Mouse (Mus musculus) liver, embryonic 14.5 days (tissue): ENCODE measurements at regions not wholly inside any gene's neighbourhood (a gene's known extent, or its start where the extent isn't known, plus 50 kb on each side); places are given as distances from the start of the nearest gene placed in this dataset.

Experiments used
- ATAC-seq: fragments of 200-750 bp; cut with Nextera tagmentation; 2 replicates; pipeline ENCODE4 v1.8.0; 2017; ENCODE audit warnings: moderate number of reproducible peaks, mild to moderate bottlenecking, moderate library complexity; ENCODE audit not compliant: insufficient read depth
- DNase-seq, 3 experiments: peaks; one replicate each; pipeline ENCODE4 v3.0.0-alpha.2; 2012 to 2013; ENCODE audit warnings: low read depth in 3 of 3, low spot score in 3 of 3
- H3K27ac ChIP-seq: fragments of 300-500 bp; sonication (generic); 2 replicates; pipeline ENCODE4 v1.5.1; 2014; ENCODE audit warnings: moderate library complexity, mild to moderate bottlenecking, control low read depth, inconsistent platforms
- H3K27me3 ChIP-seq: fragments of 300-500 bp; sonication (generic); 2 replicates; pipeline ENCODE4 v1.6.1; 2014; ENCODE audit warnings: mild to moderate bottlenecking, low read length, moderate library complexity; ENCODE audit not compliant: control insufficient read depth, insufficient read depth
- H3K36me3 ChIP-seq: fragments of 300-500 bp; sonication (generic); replicated peaks from 2 replicates; pipeline ENCODE4 v1.6.1; 2014; ENCODE audit warnings: low read depth; ENCODE audit not compliant: control insufficient read depth, insufficient read depth
- H3K4me1 ChIP-seq, 2 experiments: fragments of 200-500 bp in 1 of 2; fragments of 300-500 bp in 1 of 2; sonication (generic) in 1 of 2; replicated peaks; 2 replicates each; pipeline ENCODE4 v1.6.1; 2012 to 2014; ENCODE audit warnings: antibody characterized with exemption in 1 of 2, inconsistent platforms in 1 of 2, low read length in 1 of 2; ENCODE audit not compliant: control insufficient read depth in 2 of 2, insufficient read depth in 2 of 2
- H3K4me2 ChIP-seq: fragments of 300-500 bp; sonication (generic); 2 replicates; pipeline ENCODE4 v1.6.1; 2014; ENCODE audit warnings: low read depth, mild to moderate bottlenecking, control low read depth, moderate library complexity
- H3K4me3 ChIP-seq, 2 experiments: fragments of 200-500 bp in 1 of 2; fragments of 300-500 bp in 1 of 2; sonication (generic) in 1 of 2; 2 replicates each; pipeline ENCODE4 v1.5.1; 2012 to 2014; ENCODE audit warnings: low read depth in 2 of 2, low read length in 2 of 2, mild to moderate bottlenecking in 2 of 2, control low read depth in 1 of 2, inconsistent platforms in 1 of 2, moderate library complexity in 1 of 2; ENCODE audit not compliant: insufficient read depth in 1 of 2
- H3K9ac ChIP-seq: fragments of 300-500 bp; sonication (generic); replicated peaks from 2 replicates; pipeline ENCODE4 v1.6.1; 2014; ENCODE audit warnings: mild to moderate bottlenecking, control low read depth, moderate library complexity
- H3K9me3 ChIP-seq: fragments of 300-500 bp; sonication (generic); 2 replicates; pipeline ENCODE4 v1.6.1; 2016; ENCODE audit warnings: low read length, mixed read lengths; ENCODE audit not compliant: control insufficient read depth
- CTCF ChIP-seq: IDR thresholded peaks from 2 replicates; pipeline ENCODE4 v1.5.1; 2016; ENCODE audit warnings: antibody characterized with exemption, low read depth, control low read depth
- EP300 ChIP-seq: IDR thresholded peaks from 2 replicates; pipeline ENCODE4 v1.6.1; 2016; ENCODE audit warnings: antibody characterized with exemption, low read depth
- WGBS: fragments of 180-500 bp; shearing (Covaris S2); extraction: QIAGEN DNeasy Blood & Tissue Kit; methylation state at CpG from one replicate; pipeline ENCODE4 v1.1.7; 2014; ENCODE audit not compliant: insufficient replicate concordance; 5-methylcytosine and 5-hydroxymethylcytosine counted together

DNA sequence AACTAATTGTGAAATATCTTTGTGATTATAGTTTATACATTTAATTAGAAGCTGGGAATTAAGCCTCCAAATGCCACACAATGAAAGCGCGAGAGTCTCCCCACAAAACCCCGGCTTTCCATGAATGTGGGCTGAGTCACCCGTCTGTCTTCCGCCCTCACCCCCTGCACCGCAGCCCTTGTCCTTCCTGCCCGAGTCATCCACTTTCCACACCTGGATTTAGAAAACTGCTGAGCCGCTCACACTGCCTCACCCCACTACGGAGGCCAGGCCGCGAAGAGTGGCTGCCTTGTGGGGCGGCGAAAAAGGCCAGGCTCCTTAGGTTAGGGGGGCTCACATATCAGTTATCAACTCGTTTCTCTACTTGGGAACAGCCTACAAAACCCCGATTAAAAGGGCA lies 177.9 kb upstream of the Map3k1 start:
- peak overlapping the region; percentile 20; the same call in 1 of the 2 replicates for H3K4me2 ChIP-seq
- TF ChIP-seq CTCF (no peak), EP300 (no peak)
- DNase-seq = no peak
- no peaks in the 10 kb centered on the region; the same call in none of the 2 replicates for H3K27me3 ChIP-seq
- H3K9me3 ChIP-seq = no peaks in the 10 kb centered on the region
- H3K27ac ChIP-seq = no peak overlapping the region; the same call in 1 of the 2 replicates
- H3K4me3 ChIP-seq = no peak overlapping the region
- H3K36me3 ChIP-seq = no peaks in the 10 kb centered on the region
- ATAC-seq = peak; percentile 21; the same call in 1 of the 2 replicates
- 69% methylated on average over 15 of the region's 15 CpGs for WGBS
- H3K4me1 ChIP-seq = peaks cover 19 to 23% of the 10 kb centered on the region in 2 experiments
- no peak overlapping the region for H3K9ac ChIP-seq

DNA sequence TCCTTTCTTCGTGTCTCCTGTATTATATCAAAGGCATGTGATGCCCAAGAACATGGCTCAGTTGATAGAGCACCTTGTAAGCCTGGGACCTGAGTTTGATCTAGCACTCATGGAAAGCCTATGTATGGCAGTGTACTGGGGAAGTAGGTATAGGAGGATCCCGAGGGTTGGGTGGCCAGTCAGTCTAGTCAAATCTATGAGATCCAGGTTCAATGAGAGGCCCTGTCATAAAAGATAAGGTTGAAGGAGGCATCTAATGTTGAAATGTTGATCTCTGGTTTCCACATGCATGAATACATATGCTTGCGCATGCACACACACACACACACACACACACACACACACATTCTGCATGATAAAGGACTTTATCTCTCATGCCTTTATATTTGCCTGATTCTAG lies 178.6 kb upstream of the Map3k1 start:
- Histone ChIP-seq H3K9ac (no peak overlapping the region), H3K4me1 (peaks cover 19 to 25% of the 10 kb centered on the region in 2 experiments), H3K27me3 (no peaks in the 10 kb centered on the region; the same call in none of the 2 replicates), H3K27ac (peak overlapping the region; percentile 19; the same call in 1 of the 2 replicates), H3K36me3 (no peaks in the 10 kb centered on the region), H3K4me2 (peak overlapping the region; percentile 6; the same call in 1 of the 2 replicates), H3K9me3 (no peaks in the 10 kb centered on the region), H3K4me3 (no peak overlapping the region)
- DNase-seq = peak; percentile 41 to 60 (median 45)
- peak; percentile 83 for ATAC-seq
- WGBS = 49% methylated on average over 3 of the region's 3 CpGs
- TF ChIP-seq EP300 (peak; percentile 73), CTCF (no peak)

DNA sequence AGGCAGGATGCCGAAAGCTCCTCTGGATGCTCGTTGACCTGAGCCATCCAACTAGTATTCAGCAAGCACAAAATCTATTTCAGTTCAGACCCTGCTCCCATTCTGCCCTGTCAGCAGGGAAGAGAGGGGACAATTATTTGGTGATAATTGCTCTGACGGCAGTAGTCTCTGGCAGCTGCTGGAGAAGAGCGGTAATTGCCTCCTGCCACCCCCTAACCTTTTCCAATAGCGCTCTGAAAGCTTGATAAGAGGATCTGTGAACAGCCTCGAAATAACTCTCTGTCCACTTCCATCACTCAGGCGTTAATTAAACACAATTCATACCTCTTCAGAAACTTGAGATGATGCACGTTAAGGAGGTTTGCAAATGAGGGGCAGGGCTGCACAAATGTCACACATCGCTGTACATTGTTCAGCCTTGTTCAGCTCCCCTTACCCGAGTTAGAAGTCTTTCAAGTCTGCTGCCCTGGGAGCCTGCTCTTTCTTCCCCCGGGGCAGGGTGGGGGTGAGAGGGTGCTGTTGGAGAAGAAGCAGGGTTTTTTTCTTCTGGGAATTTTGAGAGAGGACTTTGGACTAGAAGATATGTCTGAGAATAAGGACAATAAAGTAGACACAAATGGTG lies 182.2 kb upstream of the Map3k1 start:
- H3K36me3 ChIP-seq = no peaks in the 10 kb centered on the region
- WGBS = 43% methylated on average over 11 of the region's 11 CpGs
- H3K27me3 ChIP-seq = no peaks in the 10 kb centered on the region; the same call in none of the 2 replicates

DNA sequence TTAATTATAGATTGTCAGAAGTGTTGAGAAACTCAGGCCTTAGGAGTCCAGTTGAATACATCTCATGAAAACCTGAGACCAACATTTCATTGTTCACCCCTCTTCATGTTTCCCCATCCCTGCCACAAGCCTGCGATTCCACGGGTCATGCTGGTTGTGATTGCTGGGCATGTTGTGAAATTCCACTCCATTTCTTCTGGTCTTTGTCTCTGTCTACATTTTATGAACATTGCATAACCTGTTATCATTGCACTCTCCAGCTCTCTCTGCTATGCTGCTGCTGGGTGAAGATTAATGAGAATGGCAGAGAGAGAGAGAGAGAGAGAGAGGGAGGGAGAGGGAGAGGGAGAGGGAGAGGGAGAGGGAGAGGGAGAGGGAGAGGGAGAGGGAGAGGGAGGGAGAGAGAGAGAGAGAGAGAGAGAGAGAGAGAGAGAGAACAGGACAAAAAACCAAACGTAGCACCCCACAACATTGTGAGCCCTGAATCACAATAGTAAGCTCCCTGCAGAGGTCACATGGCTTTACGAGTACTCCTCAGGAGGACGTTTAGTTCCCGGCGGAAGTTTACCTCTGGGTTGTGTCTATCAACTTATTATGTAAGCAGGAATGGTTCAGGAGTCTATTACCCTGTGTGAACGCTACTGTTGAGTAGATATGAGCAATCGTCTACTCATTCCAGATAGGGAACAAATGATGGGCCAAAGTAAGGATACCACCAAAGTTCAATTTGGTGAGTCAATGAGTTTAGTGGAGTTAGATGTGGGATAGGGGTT lies 183.5 kb upstream of the Map3k1 start:
- Histone ChIP-seq H3K4me1 (peaks cover 8 to 11% of the 10 kb centered on the region in 2 experiments), H3K27me3 (no peaks in the 10 kb centered on the region; the same call in none of the 2 replicates), H3K4me2 (no peak overlapping the region), H3K27ac (no peak overlapping the region), H3K9me3 (no peaks in the 10 kb centered on the region), H3K9ac (no peak overlapping the region), H3K4me3 (no peak overlapping the region), H3K36me3 (no peaks in the 10 kb centered on the region)
- TF ChIP-seq EP300 (no peak), CTCF (no peak)
- DNase-seq = no peak
- no peak for ATAC-seq
- WGBS = 68% methylated on average over 9 of the region's 9 CpGs

More for the DNA sequence above, 182.2 kb upstream of the Map3k1 start:
- TF ChIP-seq EP300 = no peak
- TF ChIP-seq CTCF = no peak
- no peak overlapping the region for H3K9ac ChIP-seq
- DNase-seq (no peak), ATAC-seq (no peak)
- H3K27ac ChIP-seq = no peak overlapping the region
- no peaks in the 10 kb centered on the region for H3K9me3 ChIP-seq
- no peak overlapping the region for H3K4me2 ChIP-seq
- H3K4me3 ChIP-seq = no peak overlapping the region
- peaks cover 15 to 18% of the 10 kb centered on the region in 2 experiments for H3K4me1 ChIP-seq
